Mouse (Mus musculus): Measurements from ENCODE around the gene Actn4.
"Not testable (repeated sequence)": the region's sequence is repeated elsewhere in the genome, so short reads cannot be mapped to it uniquely, and the experiment has no call there.

The Actn4 gene

GRCm38 (mm10) chr7:28971029-28971428, 8.9 kb upstream of the Actn4 start:
- CTCF ChIA-PET, result interaction anchor here (1.0 kb wide), 1 partner anchor 69 kb away, joined by 4 read pairs; no protein-coding TSS in a partner anchor

- CTCF ChIA-PET, result no interaction called here
Observed at GRCm38 (mm10) chr7:28969672-28970394, 7.7 kb upstream of the Actn4 start.

DNA sequence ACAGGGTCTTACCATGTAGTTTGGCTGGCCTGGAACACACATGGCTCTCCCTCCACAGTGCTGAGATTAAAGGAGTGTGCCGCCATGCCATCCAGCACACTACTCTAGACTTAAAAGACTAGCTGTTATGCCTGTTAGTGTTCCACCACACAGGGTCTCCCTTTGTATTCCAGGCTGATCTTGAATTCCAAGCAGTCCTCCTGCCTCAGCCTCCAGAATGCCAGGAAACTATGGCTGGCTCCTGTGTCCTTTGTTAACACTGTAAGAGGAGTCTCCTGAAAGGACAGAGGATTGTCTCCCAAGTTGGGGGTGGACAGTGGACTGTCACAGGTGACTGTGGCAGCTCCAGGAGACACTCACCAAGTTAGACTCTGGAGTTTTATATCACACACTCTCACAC, 7.1 kb upstream of the Actn4 start:
- CTCF ChIA-PET, result no interaction called here

DNA sequence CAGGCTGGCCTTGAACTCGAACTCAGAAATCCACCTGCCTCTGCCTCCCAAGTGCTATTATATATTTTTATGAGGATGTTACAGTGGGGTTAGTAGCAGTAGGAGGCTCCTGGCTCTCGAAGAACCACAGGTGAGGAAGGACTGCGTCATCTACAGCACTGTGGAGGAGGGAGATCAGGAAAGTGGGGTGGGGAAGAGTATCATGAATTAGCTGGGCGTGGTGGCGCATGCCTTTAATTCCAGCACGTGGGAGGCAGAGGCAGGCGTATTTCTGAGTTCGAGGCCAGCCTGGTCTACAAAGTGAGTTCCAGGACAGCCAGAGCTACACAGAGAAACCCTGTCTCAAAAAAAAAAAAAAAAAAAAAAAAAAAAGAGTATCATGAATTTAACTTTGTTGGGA, 6.0 kb upstream of the Actn4 start:
- CTCF ChIA-PET, result not testable (repeated sequence)

- CTCF ChIA-PET, result no interaction called here
Observed at GRCm38 (mm10) chr7:28966751-28967505, 4.8 kb upstream of the Actn4 start.

- CTCF ChIA-PET, result no interaction called here
Observed at GRCm38 (mm10) chr7:28966181-28966580, 4.0 kb upstream of the Actn4 start.

DNA sequence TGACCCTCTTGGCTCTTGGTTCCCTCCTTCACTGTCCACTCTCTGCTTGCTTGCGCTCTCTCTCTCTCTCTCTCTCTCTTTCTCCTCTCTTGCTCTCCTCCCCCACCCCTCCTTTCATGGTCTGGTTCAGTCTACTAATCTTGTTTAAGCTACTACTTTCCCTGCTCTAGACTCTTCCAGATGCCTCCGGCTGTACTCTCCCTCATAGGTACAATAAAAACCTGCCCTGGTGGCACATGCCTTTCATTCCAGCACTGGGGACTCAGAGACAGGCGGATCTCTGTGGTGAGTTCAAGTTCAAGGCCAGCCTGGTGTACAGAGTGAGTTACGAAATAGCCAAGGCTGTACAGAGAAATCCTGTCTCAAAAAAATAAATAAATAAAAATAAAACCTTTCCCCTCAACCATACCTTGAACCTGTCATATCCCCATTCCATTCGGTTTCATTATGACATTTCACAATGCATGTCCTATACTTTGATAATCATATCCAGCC, 3.3 kb upstream of the Actn4 start:
- CTCF ChIA-PET, result interaction anchor here (0.6 to 0.7 kb wide), 2 partner anchors 53 to 172 kb away, joined by 6 to 14 read pairs; no protein-coding TSS in a partner anchor

DNA sequence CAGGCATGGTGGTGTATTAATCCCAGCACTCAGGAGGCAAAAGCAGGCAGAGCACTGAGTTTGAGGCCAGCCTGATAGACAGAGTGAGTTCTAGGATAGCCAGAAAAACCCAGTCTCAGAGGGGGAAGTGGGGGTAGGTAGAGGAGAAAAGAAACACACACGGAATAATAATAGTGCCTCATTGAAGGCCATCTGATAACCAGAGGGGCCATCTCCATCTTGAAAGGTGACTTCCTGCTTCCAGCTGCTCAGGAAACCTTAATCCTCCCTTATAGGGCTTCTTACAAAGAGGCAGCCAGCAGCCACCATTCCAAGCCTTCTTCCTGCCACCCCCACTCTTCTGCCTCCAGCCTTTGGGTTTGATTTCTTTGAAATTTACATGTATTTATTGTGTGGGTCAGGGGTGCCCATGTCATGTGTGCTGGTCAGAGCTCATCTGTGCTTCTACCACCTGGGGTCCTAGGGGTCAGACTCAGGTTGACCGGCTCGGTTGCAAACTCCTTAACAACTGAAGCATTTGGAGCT, 1.3 kb upstream of the Actn4 start:
- CTCF ChIA-PET, result interaction anchor here (1.5 kb wide), 1 partner anchor 75 kb away, joined by 4 read pairs; no protein-coding TSS in a partner anchor

DNA sequence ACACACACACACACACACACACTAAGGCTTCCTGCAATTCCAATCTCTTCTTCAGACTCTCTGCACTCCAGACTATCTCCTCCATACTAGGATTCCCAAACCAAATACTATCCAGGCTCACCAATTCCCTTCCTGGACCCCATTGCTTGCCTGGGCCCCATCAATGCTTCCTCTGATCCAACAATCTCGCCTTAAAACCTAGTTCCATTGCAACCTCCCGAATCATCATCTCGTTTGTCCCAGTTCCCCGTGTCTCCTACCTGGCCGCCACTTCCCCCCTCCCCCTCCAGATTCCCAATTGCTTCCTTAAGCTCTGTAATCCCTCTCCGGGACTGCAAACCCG, 585 bp downstream of the Actn4 start:
- CTCF ChIA-PET, result interaction anchor here (0.6 kb wide), 4 partner anchors 33 to 670 kb away, joined by 3 to 5 read pairs (median 4); no protein-coding TSS in a partner anchor

DNA sequence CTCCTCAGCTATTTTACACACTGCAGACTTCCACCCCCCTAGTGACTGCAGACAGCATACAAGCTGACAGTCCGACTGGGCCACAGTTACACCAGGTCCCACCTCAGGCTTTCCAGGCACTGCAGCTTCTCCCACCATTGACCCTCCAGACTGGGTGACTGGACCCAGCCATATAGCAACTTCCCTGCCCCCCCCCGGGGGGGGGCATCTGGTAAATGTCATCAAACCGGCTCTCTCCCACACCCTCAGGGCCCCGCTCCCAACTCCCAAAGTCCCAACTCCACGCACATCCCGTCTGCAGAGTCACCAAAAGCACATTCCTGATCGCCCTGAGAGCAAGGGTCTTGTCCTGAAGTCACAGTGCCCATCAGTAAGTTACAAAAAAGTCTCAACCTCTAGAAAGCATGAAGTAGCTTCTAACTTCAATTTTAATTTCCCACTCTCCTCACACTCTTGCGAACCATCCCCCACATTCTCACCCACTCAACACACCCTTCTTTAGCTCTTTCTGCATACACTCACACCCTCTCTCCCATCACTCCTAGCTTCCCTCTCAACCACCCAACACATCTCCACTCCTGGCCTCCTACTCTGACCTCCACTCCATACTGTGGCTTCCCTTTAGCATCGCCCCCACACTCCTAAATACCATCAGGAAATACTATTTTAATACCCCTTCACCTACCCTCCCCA, 1.6 kb downstream of the Actn4 start:
- CTCF ChIA-PET, result no interaction called here

- CTCF ChIA-PET, result interaction anchor here (0.6 kb wide), 1 partner anchor 580 kb away, joined by 15 read pairs; the partner anchor contains the start of gene Zfp36
Observed at GRCm38 (mm10) chr7:28959505-28960045, 2.6 kb downstream of the Actn4 start.

DNA sequence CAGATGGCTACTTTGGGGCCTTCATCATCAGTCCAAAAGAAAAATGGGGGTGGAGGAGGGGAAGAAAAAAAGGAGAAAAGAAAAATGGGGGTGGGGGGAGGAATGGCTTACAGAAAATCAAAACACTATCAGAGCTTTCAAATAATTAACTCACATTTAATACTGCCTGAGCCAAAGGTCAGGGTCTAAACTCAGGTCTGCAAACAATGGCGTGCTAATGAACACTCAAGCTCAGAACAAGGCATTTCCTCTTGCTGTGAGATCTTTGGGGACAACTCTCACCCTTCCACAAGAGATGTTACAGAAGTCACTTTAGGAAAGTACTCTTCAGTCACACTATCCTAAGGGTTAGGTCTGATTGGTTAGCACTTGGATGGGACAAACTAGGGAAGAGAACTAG, 3.4 kb downstream of the Actn4 start:
- CTCF ChIA-PET, result interaction anchor here (0.6 to 0.9 kb wide), 5 partner anchors 26 to 444 kb away, joined by 3 to 9 read pairs (median 6); no protein-coding TSS in a partner anchor

- CTCF ChIA-PET, result interaction anchor here (0.6 to 0.9 kb wide), 7 partner anchors 25 to 516 kb away, joined by 3 to 9 read pairs (median 4); no protein-coding TSS in a partner anchor
Observed at GRCm38 (mm10) chr7:28957997-28958725, 4.0 kb downstream of the Actn4 start.

GRCm38 (mm10) chr7:28957286-28957685, 4.9 kb downstream of the Actn4 start:
- CTCF ChIA-PET, result interaction anchor here (0.6 to 1.1 kb wide), 2 partner anchors 84 to 276 kb away, joined by 3 read pairs; no protein-coding TSS in a partner anchor

DNA sequence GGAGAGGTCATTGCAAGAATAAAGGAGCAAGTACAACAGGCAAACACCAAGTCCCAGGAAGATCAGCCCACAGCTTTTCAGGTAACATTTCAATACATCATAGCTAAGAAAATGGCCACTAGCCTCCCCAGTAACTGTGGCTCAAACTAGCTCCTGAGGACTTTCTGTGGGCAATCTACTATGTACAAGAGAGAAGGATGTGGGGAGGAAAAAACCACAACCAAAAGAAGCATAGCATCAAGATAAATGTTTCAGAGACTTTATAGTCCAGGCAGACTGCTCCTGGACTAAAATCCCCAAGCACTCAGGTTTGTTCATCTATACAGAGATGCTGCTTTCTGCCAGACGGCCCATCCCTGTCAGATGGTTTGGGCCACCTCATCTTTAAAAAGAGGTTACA, 5.9 kb downstream of the Actn4 start:
- CTCF ChIA-PET, result interaction anchor here (1.1 kb wide), 1 partner anchor 85 kb away, joined by 3 read pairs; no protein-coding TSS in a partner anchor

DNA sequence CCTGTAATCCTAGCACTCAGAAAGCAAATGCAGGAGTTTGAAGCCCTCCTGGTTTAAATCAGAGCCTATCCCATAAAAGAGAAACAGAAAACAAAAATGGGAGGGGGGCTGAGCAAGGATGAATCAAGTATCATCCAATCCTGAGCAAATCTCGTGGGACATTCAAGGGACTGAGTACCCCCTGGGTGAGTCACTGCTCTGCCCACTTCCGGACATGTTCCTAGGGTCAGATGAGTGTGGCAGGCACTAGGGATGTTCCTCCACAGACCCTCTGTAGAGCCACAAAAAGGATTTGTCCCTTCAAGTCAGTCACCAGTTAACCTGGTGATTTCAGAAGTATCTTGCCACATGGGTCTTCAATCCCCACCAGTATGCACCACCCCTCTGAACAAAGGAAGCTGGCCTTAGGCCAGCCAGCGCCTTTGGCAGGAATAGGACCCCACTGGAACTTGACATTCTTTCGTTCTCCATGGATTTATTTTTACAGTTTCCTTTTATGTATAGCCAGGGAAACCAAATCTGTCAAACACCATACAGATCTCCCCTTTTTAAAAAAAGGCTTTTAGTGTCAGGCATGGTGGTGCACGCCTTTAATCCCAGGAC, 6.7 kb downstream of the Actn4 start:
- CTCF ChIA-PET, result no interaction called here

DNA sequence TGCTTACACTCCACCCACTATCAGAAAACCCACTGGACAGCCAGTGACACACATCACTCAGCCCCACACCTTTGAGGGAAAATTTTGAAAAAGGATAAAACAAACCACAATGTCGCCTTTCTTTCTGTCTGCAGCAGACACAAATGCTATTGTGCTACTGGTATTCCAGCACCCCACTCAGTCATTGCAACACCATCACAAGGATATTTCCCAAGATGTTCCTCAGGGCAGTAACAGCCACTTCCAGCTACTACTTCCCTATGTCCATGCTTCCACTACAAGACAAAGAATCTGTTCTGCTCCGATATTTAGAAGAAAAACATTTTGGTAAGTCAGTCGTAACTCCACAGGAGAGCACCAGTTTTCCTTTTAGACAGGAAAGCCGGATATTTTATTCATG, 7.4 kb downstream of the Actn4 start:
- CTCF ChIA-PET, result no interaction called here

DNA sequence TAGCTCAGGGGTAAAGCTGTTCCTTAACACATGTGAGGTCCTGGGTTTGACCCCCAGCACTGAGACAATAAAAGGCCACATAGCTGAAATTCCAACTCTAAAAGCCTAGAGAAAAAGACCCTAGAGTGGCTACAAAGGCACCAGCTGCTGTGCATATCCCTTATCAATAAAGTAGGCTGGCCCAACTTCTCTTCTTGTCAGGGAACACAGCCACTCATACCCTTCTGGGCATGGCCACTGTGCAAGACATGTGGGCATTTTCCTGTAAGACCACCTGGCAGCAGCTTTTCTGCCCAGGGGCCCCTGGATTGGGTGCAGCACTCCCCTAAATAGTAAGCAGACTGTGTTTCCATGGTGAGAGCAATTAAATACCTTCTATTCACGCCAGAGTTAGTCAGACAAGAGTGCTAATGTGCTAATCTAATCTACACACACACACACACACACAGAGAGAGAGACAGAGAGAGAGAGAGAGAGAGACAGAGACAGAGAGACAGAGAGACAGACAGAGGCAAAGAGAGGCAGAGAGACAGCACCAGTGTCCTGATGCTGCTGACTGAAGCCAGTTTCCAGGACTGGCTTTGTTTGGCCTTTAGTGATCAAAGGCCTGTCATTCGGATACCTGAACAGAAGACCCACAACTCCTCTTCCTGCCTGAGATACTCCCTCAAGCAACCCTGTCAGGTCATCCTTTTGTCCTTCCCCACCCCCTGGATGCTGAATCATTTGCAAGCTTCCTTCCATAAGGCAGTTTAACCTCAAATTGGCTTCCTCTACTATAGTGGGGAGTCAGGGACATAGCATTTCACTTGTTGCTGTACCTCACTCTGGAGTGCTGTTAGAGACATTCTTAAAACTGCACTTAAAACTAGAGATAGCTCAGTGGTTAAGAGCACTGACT, 8.4 kb downstream of the Actn4 start:
- CTCF ChIA-PET, result interaction anchor here (0.6 to 0.7 kb wide), 2 partner anchors 8 to 1538 kb away, joined by 3 to 8 read pairs; no protein-coding TSS in a partner anchor

DNA sequence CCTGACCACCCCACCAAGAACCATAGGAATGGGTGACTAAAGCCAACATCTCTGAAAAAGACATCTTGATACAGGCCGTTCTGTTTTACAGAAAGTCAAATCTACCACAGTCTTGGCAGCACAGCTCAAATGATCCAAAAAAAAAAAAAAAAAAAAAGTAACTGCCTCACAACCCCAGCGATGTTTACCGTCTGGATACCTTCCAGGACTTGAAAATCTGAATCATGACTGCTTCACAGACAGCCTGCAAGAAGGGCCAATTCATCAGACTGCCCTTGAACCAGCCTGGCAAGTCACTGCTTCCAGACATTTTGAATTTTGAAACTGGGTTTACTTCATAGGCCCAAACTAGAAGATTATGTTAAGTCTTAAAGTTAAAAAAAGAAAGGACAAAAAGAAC, 9.4 kb downstream of the Actn4 start:
- CTCF ChIA-PET, result no interaction called here
